Mouse (Mus musculus) limb, embryonic 10.5 days (tissue): Measurements from ENCODE around the gene Mxi1. TPM values are rescaled to one million over a fixed set of nuclear protein-coding genes. Genes with fewer than 3 reads are reported as not detected.
"Not testable (repeated sequence)": the region's sequence is repeated elsewhere in the genome, so short reads cannot be mapped to it uniquely, and the experiment has no call there.

ENCODE experiments used
- DNase-seq: peaks from one replicate; pipeline ENCODE4 v3.0.0-alpha.2; 2017; ENCODE audit warnings: low spot score
- H3K27ac ChIP-seq: fragments of 300-500 bp; sonication (generic); 2 replicates; pipeline ENCODE4 v1.5.1; 2016; ENCODE audit warnings: mild to moderate bottlenecking
- H3K27me3 ChIP-seq: fragments of 300-500 bp; sonication (generic); 2 replicates; pipeline ENCODE4 v1.6.1; 2016; ENCODE audit warnings: low read depth, mild to moderate bottlenecking; ENCODE audit not compliant: poor library complexity, severe bottlenecking
- H3K36me3 ChIP-seq: fragments of 300-500 bp; sonication (generic); 2 replicates; pipeline ENCODE4 v1.6.1; 2016; ENCODE audit warnings: mild to moderate bottlenecking, moderate library complexity
- H3K4me1 ChIP-seq: fragments of 300-500 bp; sonication (generic); 2 replicates; pipeline ENCODE4 v1.6.1; 2016
- H3K4me3 ChIP-seq: fragments of 300-500 bp; sonication (generic); 2 replicates; pipeline ENCODE4 v1.5.1; 2016; ENCODE audit warnings: mild to moderate bottlenecking, moderate library complexity
- H3K9me3 ChIP-seq: fragments of 300-500 bp; sonication (generic); replicated peaks from 2 replicates; pipeline ENCODE4 v1.6.1; 2016; ENCODE audit warnings: mild to moderate bottlenecking
- WGBS: fragments of 180-500 bp; shearing (Covaris S2); methylation state at CpG from one replicate; pipeline ENCODE4 v1.1.7; 2016; 5-methylcytosine and 5-hydroxymethylcytosine counted together
- polyA plus RNA-seq: library from polyadenylated mRNA; unstranded; fragments of >200 nt; fragmentation: Nextera tagmentation; extraction: Ambion mirVana; gene quantifications from 2 replicates; pipeline ENCODE4 v1.2.1, GENCODE M21; 2016

The Mxi1 gene
- polyA plus RNA-seq, 1 experiment from 2014 or later: 32.4 TPM

- 49% methylated on average over 8 of the region's 8 CpGs for WGBS
- no peak for DNase-seq
- no peaks in the 10 kb centered on the region for H3K27me3 ChIP-seq
- H3K27ac ChIP-seq: peak overlapping the region; percentile 98
- H3K4me1 ChIP-seq: peaks cover 11% of the 10 kb centered on the region
- H3K36me3 ChIP-seq: peaks cover 29% of the 10 kb centered on the region
- H3K9me3 ChIP-seq: no peaks in the 10 kb centered on the region
- peak overlapping the region; percentile 96 for H3K4me3 ChIP-seq
Observed at GRCm38 (mm10) chr19:53391386-53391785, 81.1 kb downstream of the Mxi1 start.

GRCm38 (mm10) chr19:53391787-53392186 lies 81.5 kb downstream of the Mxi1 start:
- no peak for DNase-seq
- Histone ChIP-seq H3K4me1 (peaks cover 11% of the 10 kb centered on the region), H3K4me3 (peak overlapping the region; percentile 96), H3K27me3 (no peaks in the 10 kb centered on the region), H3K9me3 (no peaks in the 10 kb centered on the region), H3K36me3 (peaks cover 24% of the 10 kb centered on the region), H3K27ac (peak overlapping the region; percentile 98)
- 90% methylated on average over 5 of the region's 5 CpGs for WGBS

GRCm38 (mm10) chr19:53392781-53393343 lies 82.5 kb downstream of the Mxi1 start:
- no peaks in the 10 kb centered on the region for H3K27me3 ChIP-seq
- no peak overlapping the region for H3K27ac ChIP-seq
- no peaks in the 10 kb centered on the region for H3K9me3 ChIP-seq
- no peak for DNase-seq
- peaks cover 14% of the 10 kb centered on the region for H3K36me3 ChIP-seq
- 85% methylated on average over 8 of the region's 8 CpGs for WGBS
- H3K4me3 ChIP-seq: no peak overlapping the region
- peaks cover 11% of the 10 kb centered on the region for H3K4me1 ChIP-seq

GRCm38 (mm10) chr19:53393646-53394045 lies 83.3 kb downstream of the Mxi1 start:
- no peak for DNase-seq
- Histone ChIP-seq H3K9me3 (no peaks in the 10 kb centered on the region), H3K4me3 (no peak overlapping the region), H3K27me3 (no peaks in the 10 kb centered on the region), H3K4me1 (peaks cover 11% of the 10 kb centered on the region), H3K27ac (no peak overlapping the region), H3K36me3 (peaks cover 6% of the 10 kb centered on the region)

- H3K4me3 ChIP-seq: no peak overlapping the region
- WGBS: 25% methylated on average over 7 of the region's 7 CpGs
- no peak for DNase-seq
- H3K27me3 ChIP-seq: no peaks in the 10 kb centered on the region
- no peaks in the 10 kb centered on the region for H3K9me3 ChIP-seq
- H3K4me1 ChIP-seq: peaks cover 7% of the 10 kb centered on the region
- no peaks in the 10 kb centered on the region for H3K36me3 ChIP-seq
- H3K27ac ChIP-seq: no peak overlapping the region
Observed at GRCm38 (mm10) chr19:53394552-53394951, 84.2 kb downstream of the Mxi1 start.

GRCm38 (mm10) chr19:53394956-53395355 lies 84.6 kb downstream of the Mxi1 start:
- not testable (repeated sequence) for DNase-seq, H3K4me3 ChIP-seq, H3K27ac ChIP-seq, H3K9me3 ChIP-seq, H3K27me3 ChIP-seq, H3K36me3 ChIP-seq, H3K4me1 ChIP-seq
- 75% methylated on average over 3 of the region's 3 CpGs for WGBS

GRCm38 (mm10) chr19:53395805-53396204 lies 85.5 kb downstream of the Mxi1 start:
- H3K36me3 ChIP-seq, DNase-seq, H3K4me3 ChIP-seq, H3K27ac ChIP-seq, H3K9me3 ChIP-seq, H3K27me3 ChIP-seq, H3K4me1 ChIP-seq: not testable (repeated sequence)
- whole genome bisulfite sequencing: 67% methylated on average over 5 of the region's 5 CpGs

GRCm38 (mm10) chr19:53397451-53398233 lies 87.3 kb downstream of the Mxi1 start:
- no peak overlapping the region for H3K4me3 ChIP-seq
- no peak overlapping the region for H3K27ac ChIP-seq
- no peaks in the 10 kb centered on the region for H3K36me3 ChIP-seq
- no peak for DNase-seq
- H3K4me1 ChIP-seq: no peaks in the 10 kb centered on the region
- H3K9me3 ChIP-seq: no peaks in the 10 kb centered on the region
- 83% methylated on average over 12 of the region's 12 CpGs for WGBS
- no peaks in the 10 kb centered on the region for H3K27me3 ChIP-seq

GRCm38 (mm10) chr19:53399213-53399612 lies 88.9 kb downstream of the Mxi1 start:
- 86% methylated on average over 4 of the region's 4 CpGs for WGBS
- no peak for DNase-seq

GRCm38 (mm10) chr19:53400332-53401110 lies 90.2 kb downstream of the Mxi1 start:
- DNase-seq: no peak
- 87% methylated on average over 16 of the region's 16 CpGs for whole genome bisulfite sequencing
- Histone ChIP-seq H3K4me3 (no peak overlapping the region), H3K27me3 (no peaks in the 10 kb centered on the region), H3K36me3 (no peaks in the 10 kb centered on the region), H3K27ac (no peak overlapping the region), H3K4me1 (no peaks in the 10 kb centered on the region), H3K9me3 (no peaks in the 10 kb centered on the region)

More at GRCm38 (mm10) chr19:53399213-53399612, 88.9 kb downstream of the Mxi1 start:
- H3K27ac ChIP-seq: no peak overlapping the region
- H3K9me3 ChIP-seq: no peaks in the 10 kb centered on the region
- H3K36me3 ChIP-seq: no peaks in the 10 kb centered on the region
- H3K27me3 ChIP-seq: no peaks in the 10 kb centered on the region
- no peak overlapping the region for H3K4me3 ChIP-seq
- no peaks in the 10 kb centered on the region for H3K4me1 ChIP-seq

GRCm38 (mm10) chr19:53402741-53403432 lies 92.6 kb downstream of the Mxi1 start:
- H3K4me1 ChIP-seq: no peaks in the 10 kb centered on the region
- no peaks in the 10 kb centered on the region for H3K27me3 ChIP-seq
- DNase-seq: no peak
- 51% methylated on average over 12 of the region's 12 CpGs for WGBS
- H3K9me3 ChIP-seq: no peaks in the 10 kb centered on the region
- H3K36me3 ChIP-seq: no peaks in the 10 kb centered on the region
- H3K4me3 ChIP-seq: no peak overlapping the region
- no peak overlapping the region for H3K27ac ChIP-seq

- Histone ChIP-seq H3K27ac (no peak overlapping the region), H3K36me3 (no peaks in the 10 kb centered on the region), H3K9me3 (no peaks in the 10 kb centered on the region), H3K4me1 (no peaks in the 10 kb centered on the region), H3K27me3 (no peaks in the 10 kb centered on the region), H3K4me3 (no peak overlapping the region)
- 90% methylated on average over 10 of the region's 10 CpGs for WGBS
- no peak for DNase-seq
Observed at GRCm38 (mm10) chr19:53404219-53404836, 94.0 kb downstream of the Mxi1 start.
